Mouse (Mus musculus): Measurements from ENCODE around the gene Rab43.

Rab43 gene

DNA sequence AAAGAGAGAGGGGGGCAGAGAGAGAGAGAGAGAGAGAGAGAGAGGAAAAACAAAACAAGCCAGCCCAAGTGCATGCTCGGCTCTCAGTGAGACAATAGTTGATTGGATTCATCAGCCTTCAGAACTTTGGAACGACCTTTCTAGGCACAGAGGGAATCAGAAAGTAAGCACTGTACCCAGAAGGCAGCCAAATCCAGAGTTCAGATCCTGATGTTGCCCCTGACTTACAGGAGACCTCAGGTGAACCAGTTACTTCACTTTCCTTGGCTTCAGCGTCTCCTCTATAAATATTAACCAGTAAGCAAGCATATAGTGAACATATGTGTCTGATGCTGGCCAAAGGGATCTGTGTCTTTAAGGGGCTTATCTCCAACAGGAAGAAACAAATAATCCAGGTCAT, 3.4 kb downstream of the Rab43 start:
- DNase-seq: no peak

DNA sequence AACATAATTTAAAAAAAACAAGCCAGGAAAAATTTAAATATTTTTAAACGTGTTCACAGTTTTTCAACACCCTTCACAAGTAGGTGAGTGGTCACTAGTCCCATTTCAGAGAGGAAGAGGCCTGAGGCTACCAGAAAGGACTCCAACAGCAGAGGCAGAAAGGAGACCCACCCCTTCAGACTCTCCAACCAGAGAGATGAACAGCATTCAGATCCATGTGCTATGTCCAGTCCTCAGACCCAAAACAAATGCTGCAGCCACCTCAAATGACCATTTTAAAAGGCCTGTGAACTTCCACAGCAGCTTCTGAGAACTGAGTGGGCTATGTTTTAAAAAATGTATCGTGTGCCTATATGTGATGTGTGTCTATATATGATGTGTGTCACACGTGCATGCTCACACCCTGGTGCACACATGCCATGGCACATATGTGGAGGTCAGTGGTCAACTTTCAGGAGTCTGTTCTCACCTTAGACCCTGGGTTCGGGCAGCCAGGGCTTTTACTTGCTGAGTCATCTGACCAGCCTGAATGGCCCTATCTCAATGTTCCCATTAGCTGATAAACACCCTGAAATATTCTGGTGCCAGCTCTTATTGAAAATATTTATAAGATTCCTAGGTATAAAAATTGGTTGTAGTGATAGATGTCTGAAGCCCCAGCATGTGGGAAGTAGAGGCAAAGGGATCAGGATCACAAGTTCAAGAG, 4.1 kb downstream of the Rab43 start:
- DNase-seq: no peak

- DNase-seq: no peak
These were observed 5.1 kb downstream of the Rab43 start for GRCm38 (mm10) chr6:87806857-87807256.

DNA sequence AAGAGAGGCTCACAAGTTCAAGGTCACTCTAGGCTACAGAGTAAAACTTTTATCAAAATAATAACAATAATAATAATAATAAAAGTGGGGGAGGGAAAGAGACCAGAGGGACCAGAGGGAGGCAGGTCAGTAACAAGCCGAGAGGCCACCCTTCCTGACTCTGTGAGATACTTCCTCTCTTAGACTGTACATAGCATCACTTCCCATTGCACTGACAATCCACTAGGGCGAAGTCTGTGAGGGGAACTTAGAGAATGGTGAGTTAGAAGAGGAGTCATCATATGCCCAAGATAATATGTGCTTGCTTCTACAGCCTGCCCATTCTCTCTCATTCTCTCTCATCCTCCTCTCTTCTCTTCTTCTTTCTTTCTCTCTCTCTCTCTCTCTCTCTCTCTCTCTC, 5.9 kb downstream of the Rab43 start:
- no peak for DNase-seq

DNA sequence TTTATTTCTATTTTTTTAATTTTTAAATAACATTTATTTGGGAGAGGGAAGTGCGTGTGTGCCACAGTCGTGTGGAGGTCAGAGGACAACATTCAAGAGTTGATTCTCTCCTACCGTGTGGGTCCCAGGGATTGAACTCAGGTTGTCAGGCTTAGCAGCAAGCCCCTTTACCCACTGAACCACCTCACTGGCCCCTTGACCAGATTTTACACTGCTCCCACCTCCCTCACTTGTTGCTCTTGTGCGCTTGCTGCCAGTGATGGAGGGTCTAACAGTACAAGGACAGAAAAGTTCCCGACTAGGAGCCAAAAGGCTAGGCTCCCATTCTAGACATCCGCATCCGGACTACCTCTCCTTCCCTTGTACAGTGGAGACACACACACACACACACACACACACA, 6.5 kb downstream of the Rab43 start:
- no peak for DNase-seq

GRCm38 (mm10) chr6:87804886-87805285, 7.1 kb downstream of the Rab43 start:
- DNase-seq: no peak

GRCm38 (mm10) chr6:87804036-87804435, 7.9 kb downstream of the Rab43 start:
- DNase-seq: no peak

GRCm38 (mm10) chr6:87802462-87802861, 9.5 kb downstream of the Rab43 start:
- DNase-seq: no peak

DNA sequence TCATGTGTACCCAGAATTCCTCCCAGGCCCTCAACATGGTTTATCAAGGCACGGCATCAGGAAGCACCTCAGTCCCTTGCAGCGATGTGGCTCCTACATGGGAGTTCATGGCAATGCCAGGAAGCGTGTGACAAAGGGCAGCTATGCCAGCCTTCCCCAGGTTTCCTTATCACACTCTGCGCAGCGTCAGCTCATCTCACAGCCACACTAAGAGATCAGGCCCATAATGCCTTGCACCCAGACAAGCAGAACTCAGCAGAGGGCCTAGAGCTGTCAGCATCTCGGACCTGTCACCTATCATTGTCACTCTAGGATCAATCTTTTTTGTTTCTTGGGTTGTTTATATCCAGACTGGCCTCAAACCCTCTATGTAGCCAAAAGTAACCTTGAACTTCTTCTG, 12.4 kb downstream of the Rab43 start:
- DNase-seq: no peak

- no peak for DNase-seq
These were observed 14.6 kb downstream of the Rab43 start for GRCm38 (mm10) chr6:87797321-87797720.

DNA sequence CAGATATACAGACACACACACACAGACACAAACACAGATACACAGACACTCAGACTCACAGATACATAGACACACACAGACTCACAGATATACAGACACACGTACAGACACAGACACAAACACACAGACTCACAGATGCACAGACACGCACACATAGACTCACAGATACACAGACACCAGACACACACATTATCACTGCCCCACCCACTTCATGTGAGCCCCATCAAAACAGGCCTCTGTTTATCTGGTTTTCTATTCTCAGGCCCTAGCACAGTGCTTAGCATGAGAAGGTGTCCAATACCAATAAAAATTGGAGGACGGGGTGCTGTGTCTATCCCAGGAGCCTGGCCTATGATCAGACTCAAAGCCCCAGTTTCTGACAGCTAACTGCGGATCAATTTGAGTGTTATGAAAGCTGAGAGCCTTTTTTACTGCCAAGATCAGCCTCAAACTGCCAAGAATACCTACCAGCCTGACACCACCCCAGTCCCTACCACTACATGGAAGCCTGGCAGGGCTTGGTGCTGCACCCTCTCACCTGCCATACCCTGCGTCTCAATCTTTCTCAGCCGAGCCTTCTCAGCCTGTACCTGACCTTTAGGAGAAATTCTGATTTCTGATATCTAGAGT, 15.6 kb downstream of the Rab43 start:
- no peak for DNase-seq

DNA sequence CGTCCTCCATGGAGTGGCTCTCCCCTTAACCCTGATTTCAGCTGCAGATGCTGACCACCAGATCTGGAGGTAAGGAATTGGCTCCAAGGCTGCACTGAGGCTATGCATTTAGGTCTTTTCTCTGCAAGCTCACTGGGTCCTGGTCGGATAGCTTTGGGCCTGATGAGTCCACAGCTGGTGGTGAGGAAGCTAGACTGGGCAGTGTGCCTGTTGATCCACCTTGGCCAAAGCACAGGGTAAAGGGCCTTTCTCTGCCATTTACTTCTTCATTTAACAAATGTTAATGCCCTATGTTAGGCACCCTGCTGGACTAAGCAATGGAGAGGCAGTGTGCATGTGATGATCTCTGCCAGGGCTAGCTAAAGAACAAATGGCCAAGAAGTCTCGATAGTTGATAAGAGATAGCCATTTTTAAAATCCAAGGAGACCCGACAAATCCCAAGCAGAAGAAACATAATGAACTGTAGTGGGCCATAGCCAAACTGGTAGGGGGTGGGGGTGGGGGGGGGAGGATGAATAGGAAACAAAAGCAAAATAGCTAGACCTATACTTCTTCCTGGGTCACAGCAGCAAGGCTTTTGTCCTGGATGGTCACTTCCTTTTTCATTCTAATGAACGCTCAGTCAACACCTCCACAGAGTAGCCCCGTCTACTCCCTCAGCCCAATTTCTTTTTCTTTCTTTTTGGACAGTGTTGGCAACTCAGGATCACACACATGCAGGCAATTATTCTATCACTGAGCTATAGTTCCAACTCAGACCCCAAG, 16.4 kb downstream of the Rab43 start:
- no peak for DNase-seq

- DNase-seq: no peak
These were observed 18.0 kb downstream of the Rab43 start for GRCm38 (mm10) chr6:87793821-87794510.

DNA sequence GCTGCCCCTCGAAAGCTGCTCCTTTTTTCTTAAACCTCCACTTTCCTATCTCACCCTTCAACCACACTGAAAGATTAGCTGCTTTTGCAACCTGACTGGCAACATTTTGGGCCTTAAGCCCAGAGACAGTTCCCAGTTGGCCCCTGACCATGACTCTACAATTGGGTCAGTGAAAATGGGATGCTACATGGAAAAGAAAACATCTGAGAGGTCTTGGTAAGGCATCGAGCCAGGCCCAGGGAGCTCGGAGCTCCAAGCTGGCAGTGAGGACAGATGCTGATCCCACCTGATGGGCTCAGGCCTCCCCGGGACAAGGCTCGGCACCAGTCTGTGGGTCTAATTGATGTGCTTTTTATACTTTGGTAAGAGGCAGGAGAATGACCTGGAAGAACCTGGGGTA, 20.1 kb downstream of the Rab43 start:
- DNase-seq: no peak

DNA sequence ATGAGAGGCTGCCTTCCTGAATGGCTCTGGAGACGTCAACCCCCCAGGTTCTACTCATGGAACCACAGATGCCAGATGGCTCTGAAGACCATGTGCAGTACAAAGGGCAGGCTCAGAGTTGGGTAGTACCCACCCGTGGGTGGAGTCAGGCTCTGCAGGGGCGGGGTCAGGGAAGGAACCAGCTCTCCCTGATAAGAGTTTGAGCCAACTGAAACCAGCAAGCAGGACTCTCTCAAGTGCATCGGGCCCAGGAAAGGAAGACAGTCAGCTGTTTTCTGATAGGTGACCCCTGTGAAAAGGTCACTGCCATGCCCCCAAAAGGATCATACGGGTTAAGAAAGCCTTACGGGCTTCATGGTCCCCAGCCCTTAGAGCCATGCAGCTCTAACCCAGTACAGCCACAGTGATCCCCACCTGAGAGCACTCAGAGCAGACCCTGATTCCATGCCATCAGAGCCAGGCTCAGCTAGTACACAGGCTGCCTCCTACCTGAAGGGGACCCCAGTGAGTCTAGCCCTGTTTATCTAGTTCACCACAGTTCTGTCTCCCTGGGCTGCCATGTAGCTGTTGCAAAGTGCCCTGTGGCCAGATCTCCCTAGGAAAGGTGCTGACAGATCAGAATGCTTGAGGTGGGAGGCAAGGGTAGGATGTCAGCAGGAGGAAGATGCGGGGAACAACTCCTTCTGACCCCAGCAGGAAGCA, 21.0 kb downstream of the Rab43 start:
- peak in 1 of 2 experiments; percentile 30 for DNase-seq

DNA sequence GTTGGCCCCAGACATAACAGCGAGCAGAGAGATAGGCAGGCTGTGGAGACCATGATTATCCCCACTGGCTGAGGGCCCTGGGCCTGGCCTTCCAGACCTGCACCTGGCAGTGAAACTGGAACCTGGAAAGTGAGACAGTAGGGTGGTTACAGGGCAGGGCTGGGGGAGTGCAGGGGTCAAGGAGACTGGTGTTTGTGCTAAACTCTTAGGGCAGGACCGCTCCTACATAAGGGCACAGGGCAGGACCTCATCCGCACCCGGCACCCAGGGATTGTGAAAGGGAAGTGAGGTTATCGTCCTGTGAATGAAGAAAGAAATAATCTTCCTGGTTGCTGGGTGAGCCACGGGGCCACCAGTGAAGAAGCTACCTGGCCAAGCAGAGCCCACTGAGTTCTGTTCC, 22.2 kb downstream of the Rab43 start:
- no peak for DNase-seq

GRCm38 (mm10) chr6:87788896-87789587, 22.9 kb downstream of the Rab43 start:
- no peak for DNase-seq

GRCm38 (mm10) chr6:87788266-87788895, 23.6 kb downstream of the Rab43 start:
- no peak for DNase-seq

GRCm38 (mm10) chr6:87787108-87787890, 24.7 kb downstream of the Rab43 start:
- no peak for DNase-seq

DNA sequence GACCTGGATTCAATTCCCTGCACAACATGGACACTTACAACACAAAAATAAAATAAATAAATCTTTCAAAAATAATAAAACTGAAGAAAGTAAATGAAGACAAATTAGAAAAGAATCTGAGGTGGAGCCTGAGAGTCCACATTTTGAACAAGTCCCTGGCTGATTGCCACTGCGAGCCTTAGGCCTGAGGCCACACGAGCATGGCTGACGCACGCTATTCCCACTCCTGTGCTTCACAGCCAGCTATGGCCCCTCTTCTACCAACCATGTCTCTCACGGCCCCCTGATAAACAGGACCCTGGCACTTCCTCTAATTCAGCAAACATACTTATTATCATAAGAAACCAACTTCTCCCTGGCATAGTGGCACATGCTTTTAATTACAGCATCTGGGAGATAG, 25.3 kb downstream of the Rab43 start:
- DNase-seq: no peak

DNA sequence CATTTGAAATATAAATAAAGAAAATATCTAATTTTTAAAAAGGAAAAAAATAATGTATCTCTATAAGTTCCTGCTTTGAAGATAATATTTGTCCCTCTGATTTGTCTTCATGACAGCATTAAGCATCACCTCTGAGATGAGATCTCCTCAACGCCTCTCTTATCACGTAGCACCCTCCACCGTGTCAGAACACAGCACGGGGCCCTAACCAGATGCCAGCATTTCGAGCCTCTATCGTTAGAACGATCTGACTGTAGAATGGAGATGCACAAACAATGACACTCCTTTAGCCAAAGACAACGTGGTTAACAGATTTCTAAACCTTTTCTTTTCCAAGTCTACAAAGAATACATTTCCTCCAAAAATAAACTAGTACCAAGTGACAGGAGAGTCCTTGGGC, 27.9 kb downstream of the Rab43 start:
- no peak for DNase-seq

Data from spleen, adult 18-20 months (tissue).